Mouse (Mus musculus) forebrain, embryonic 14.5 days (tissue): Measurements from ENCODE around the gene Bcl6b. TPM values are rescaled to one million over a fixed set of nuclear protein-coding genes. Genes with fewer than 3 reads are reported as not detected.

ENCODE experiments used
- ATAC-seq: fragments of 200-750 bp; cut with Nextera tagmentation; 2 replicates; pipeline ENCODE4 v1.8.0; 2017; ENCODE audit warnings: mild to moderate bottlenecking, moderate library complexity
- DNase-seq: peaks from one replicate; pipeline ENCODE4 v3.0.0-alpha.2; 2015; ENCODE audit warnings: low spot score
- H3K27ac ChIP-seq: fragments of 300-500 bp; sonication (generic); 2 replicates; pipeline ENCODE4 v1.5.1; 2014; ENCODE audit warnings: low read depth, mild to moderate bottlenecking, control low read depth, low read length, moderate library complexity
- H3K27me3 ChIP-seq: fragments of 300-500 bp; sonication (generic); replicated peaks from 2 replicates; pipeline ENCODE4 v1.6.1; 2014; ENCODE audit warnings: low read length, control low read depth, mixed read lengths; ENCODE audit not compliant: control insufficient read depth, insufficient read depth
- H3K36me3 ChIP-seq: fragments of 300-500 bp; sonication (generic); 2 replicates; pipeline ENCODE4 v1.6.1; 2014; ENCODE audit warnings: low read length, control low read depth; ENCODE audit not compliant: control insufficient read depth, insufficient read depth
- H3K4me1 ChIP-seq: fragments of 300-500 bp; sonication (generic); 2 replicates; pipeline ENCODE4 v1.6.1; 2014; ENCODE audit warnings: antibody characterized with exemption, low read length, control low read depth; ENCODE audit not compliant: control insufficient read depth, insufficient read depth
- H3K4me2 ChIP-seq: fragments of 300-500 bp; sonication (generic); 2 replicates; pipeline ENCODE4 v1.6.1; 2014; ENCODE audit warnings: mild to moderate bottlenecking, control low read depth, low read length
- H3K4me3 ChIP-seq: fragments of 300-500 bp; sonication (generic); 2 replicates; pipeline ENCODE4 v1.5.1; 2014; ENCODE audit warnings: low read depth, low read length, control low read depth
- H3K9ac ChIP-seq: fragments of 300-500 bp; sonication (generic); 2 replicates; pipeline ENCODE4 v1.6.1; 2014; ENCODE audit warnings: mild to moderate bottlenecking, low read length, control low read depth, moderate library complexity
- H3K9me3 ChIP-seq: fragments of 300-500 bp; sonication (generic); replicated peaks from 2 replicates; pipeline ENCODE4 v1.6.1; 2016; ENCODE audit warnings: low read length, control low read depth, mixed read lengths; ENCODE audit not compliant: control insufficient read depth
- WGBS: fragments of 180-500 bp; shearing (Covaris S2); extraction: QIAGEN DNeasy Blood & Tissue Kit; methylation state at CpG from one replicate; pipeline ENCODE4 v1.1.7; 2014; 5-methylcytosine and 5-hydroxymethylcytosine counted together
- polyA plus RNA-seq: library from polyadenylated mRNA; unstranded; fragments of >200 nt; fragmentation: Nextera tagmentation; extraction: Ambion mirVana; gene quantifications from 2 replicates; pipeline ENCODE4 v1.2.1, GENCODE M21; 2014

Bcl6b gene
- polyA plus RNA-seq, 1 experiment from 2014 or later: 4.5 TPM

GRCm38 (mm10) chr11:70251853-70252252 lies 22.3 kb upstream of the Bcl6b start:
- H3K27me3 ChIP-seq: peaks cover 32% of the 10 kb centered on the region
- no peaks in the 10 kb centered on the region for H3K9me3 ChIP-seq
- DNase-seq (no peak), ATAC-seq (no peak)
- no peaks in the 10 kb centered on the region for H3K36me3 ChIP-seq
- H3K4me3 ChIP-seq: no peak overlapping the region
- no peaks in the 10 kb centered on the region for H3K4me1 ChIP-seq
- no peak overlapping the region for H3K9ac ChIP-seq
- no peak overlapping the region for H3K27ac ChIP-seq
- WGBS: 79% methylated on average over 8 of the region's 8 CpGs
- H3K4me2 ChIP-seq: no peak overlapping the region

GRCm38 (mm10) chr11:70250150-70250549 lies 20.6 kb upstream of the Bcl6b start:
- Histone ChIP-seq H3K4me3 (no peak overlapping the region), H3K9ac (no peak overlapping the region), H3K4me2 (no peak overlapping the region), H3K4me1 (no peaks in the 10 kb centered on the region), H3K36me3 (no peaks in the 10 kb centered on the region), H3K9me3 (no peaks in the 10 kb centered on the region), H3K27ac (no peak overlapping the region), H3K27me3 (peaks cover 28% of the 10 kb centered on the region)
- 71% methylated on average over 11 of the region's 11 CpGs for WGBS
- DNase-seq (no peak), ATAC-seq (no peak)

DNA sequence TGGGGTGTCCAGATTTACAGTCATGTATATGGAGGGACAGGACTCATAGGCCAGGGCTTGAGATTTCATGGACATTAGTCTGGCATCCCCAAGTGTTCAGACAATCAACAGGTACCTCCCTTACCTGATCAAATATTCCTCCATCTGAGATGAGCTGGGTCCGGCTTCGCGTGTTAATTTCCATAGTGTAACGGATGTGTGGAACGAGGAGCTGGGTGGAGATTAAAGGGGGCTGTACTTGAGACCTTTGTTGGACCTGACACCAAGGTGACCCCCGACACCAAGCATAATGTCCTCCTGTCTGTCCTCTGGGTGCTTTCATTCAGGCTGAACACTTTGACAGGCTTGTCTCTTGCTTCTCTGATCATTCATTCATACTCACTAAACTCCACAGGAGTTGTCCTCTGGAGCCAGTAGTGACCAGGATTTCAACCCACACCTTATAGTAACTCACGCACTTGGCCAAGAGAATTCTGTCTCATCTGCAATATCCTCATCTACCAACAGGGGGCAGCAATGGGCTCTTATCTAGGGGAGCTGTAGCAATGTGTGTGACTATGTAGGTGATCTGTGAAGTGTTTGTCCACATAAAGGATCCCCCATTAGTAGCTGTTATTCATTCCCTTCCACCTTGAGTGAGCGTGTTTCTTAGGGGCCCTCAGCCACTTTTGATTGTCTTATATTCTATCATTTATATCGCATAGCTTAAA lies 17.7 kb upstream of the Bcl6b start:
- ATAC-seq (no peak), DNase-seq (peak; percentile 70)
- Histone ChIP-seq H3K4me2 (no peak overlapping the region), H3K27me3 (peaks cover 5% of the 10 kb centered on the region; the same call in 1 of the 2 replicates), H3K4me1 (no peaks in the 10 kb centered on the region), H3K4me3 (no peak overlapping the region), H3K36me3 (no peaks in the 10 kb centered on the region), H3K27ac (no peak overlapping the region), H3K9me3 (no peaks in the 10 kb centered on the region), H3K9ac (no peak overlapping the region)
- 49% methylated on average over 9 of the region's 9 CpGs for WGBS

DNA sequence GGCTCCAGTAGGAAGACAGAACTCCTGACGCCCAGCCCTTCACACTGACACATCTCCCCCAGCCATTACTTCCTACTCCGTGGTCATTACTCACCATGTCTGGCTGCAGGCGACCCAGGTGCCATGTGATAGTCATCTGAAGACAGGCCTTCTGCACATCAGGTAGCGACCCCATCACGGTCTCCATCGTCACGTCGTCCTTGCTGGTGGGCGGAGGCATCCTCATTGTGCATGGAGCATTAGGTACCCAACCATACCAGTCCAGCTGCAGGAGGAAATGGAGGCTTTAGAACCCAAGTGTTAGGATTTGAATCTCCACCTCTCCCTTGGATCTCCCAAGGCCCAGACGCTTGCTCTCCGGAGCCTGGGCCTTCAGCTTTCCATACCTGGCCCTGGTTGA lies 13.0 kb upstream of the Bcl6b start:
- Histone ChIP-seq H3K9me3 (no peaks in the 10 kb centered on the region), H3K9ac (no peak overlapping the region), H3K4me1 (peaks cover 15% of the 10 kb centered on the region), H3K4me3 (no peak overlapping the region), H3K4me2 (no peak overlapping the region), H3K27me3 (no peaks in the 10 kb centered on the region; the same call in 1 of the 2 replicates), H3K27ac (no peak overlapping the region), H3K36me3 (no peaks in the 10 kb centered on the region)
- no peak for DNase-seq
- 73% methylated on average over 11 of the region's 11 CpGs for WGBS
- ATAC-seq: no peak

GRCm38 (mm10) chr11:70239541-70240279 lies 10.1 kb upstream of the Bcl6b start, which contains the start of the genes Gm21988 and Rnasek:
Gm21988 (minus strand) TSS chr11:70239830.
Rnasek (minus strand) TSS chr11:70239842.
- Histone ChIP-seq H3K36me3 (peaks cover 13% of the 10 kb centered on the region), H3K9ac (peak within 1 kb of the TSS; percentile 72), H3K4me1 (peaks cover 24% of the 10 kb centered on the region), H3K27me3 (no peaks in the 10 kb centered on the region), H3K4me3 (peak within 1 kb of the TSS; percentile 55), H3K4me2 (peak within 1 kb of the TSS; percentile 99), H3K27ac (peak within 1 kb of the TSS; percentile 89; the same call in 1 of the 2 replicates), H3K9me3 (no peaks in the 10 kb centered on the region)
- WGBS: under 1% methylated on average over 31 of the region's 35 CpGs
- DNase-seq (peak; percentile 95), ATAC-seq (peak; percentile 43)

- 14% methylated on average over 23 of the region's 23 CpGs for WGBS
- no peaks in the 10 kb centered on the region for H3K9me3 ChIP-seq
These were observed 9.2 kb upstream of the Bcl6b start for GRCm38 (mm10) chr11:70238591-70239440.

GRCm38 (mm10) chr11:70237457-70238167 lies 8.0 kb upstream of the Bcl6b start, which contains the start of gene 0610010K14Rik:
0610010K14Rik (minus strand) TSS chr11:70237914.
- Histone ChIP-seq H3K4me1 (peaks cover 24% of the 10 kb centered on the region), H3K36me3 (peaks cover 18% of the 10 kb centered on the region), H3K9me3 (no peaks in the 10 kb centered on the region), H3K4me3 (peak within 1 kb of the TSS; percentile 55), H3K4me2 (peak within 1 kb of the TSS; percentile 99), H3K9ac (peak within 1 kb of the TSS; percentile 72), H3K27me3 (no peaks in the 10 kb centered on the region), H3K27ac (peak within 1 kb of the TSS; percentile 89)
- DNase-seq (peak; percentile 98), ATAC-seq (peak; percentile 95)
- under 1% methylated on average over 67 of the region's 70 CpGs for whole genome bisulfite sequencing

More at GRCm38 (mm10) chr11:70238591-70239440, 9.2 kb upstream of the Bcl6b start:
- no peaks in the 10 kb centered on the region for H3K27me3 ChIP-seq
- H3K9ac ChIP-seq: peak overlapping the region; percentile 72
- peak overlapping the region; percentile 55 for H3K4me3 ChIP-seq
- DNase-seq: no peak
- H3K36me3 ChIP-seq: peaks cover 18% of the 10 kb centered on the region
- peaks cover 24% of the 10 kb centered on the region for H3K4me1 ChIP-seq
- peak overlapping the region; percentile 89 for H3K27ac ChIP-seq
- peak overlapping the region; percentile 99 for H3K4me2 ChIP-seq
- no peak for ATAC-seq

GRCm38 (mm10) chr11:70236717-70237116 lies 7.1 kb upstream of the Bcl6b start:
- peak overlapping the region; percentile 72 for H3K9ac ChIP-seq
- DNase-seq (no peak), ATAC-seq (no peak)
- H3K27me3 ChIP-seq: no peaks in the 10 kb centered on the region
- peaks cover 24% of the 10 kb centered on the region for H3K4me1 ChIP-seq
- peak overlapping the region; percentile 55 for H3K4me3 ChIP-seq
- peaks cover 18% of the 10 kb centered on the region for H3K36me3 ChIP-seq
- H3K27ac ChIP-seq: peak overlapping the region; percentile 89; the same call in 1 of the 2 replicates
- 40% methylated on average over 7 of the region's 7 CpGs for WGBS
- no peaks in the 10 kb centered on the region for H3K9me3 ChIP-seq
- peak overlapping the region; percentile 99 for H3K4me2 ChIP-seq
